Mouse (Mus musculus) embryonic facial prominence, embryonic 12.5 days (tissue): ENCODE results near the gene Ctnna2. TPM values are rescaled to one million over a fixed set of nuclear protein-coding genes. Genes with fewer than 3 reads are reported as not detected.
A peak's percentile ranks its signal among the peaks of the same experiment; 100 is the strongest.

Source experiments
- ATAC-seq: fragments of 200-750 bp; cut with Nextera tagmentation; 2 replicates; pipeline ENCODE4 v1.8.0; 2017; ENCODE audit not compliant: insufficient number of reproducible peaks, insufficient read depth, low FRiP score, low TSS enrichment
- H3K27ac ChIP-seq: fragments of 300-500 bp; sonication (generic); 2 replicates; pipeline ENCODE4 v1.5.1; 2016; ENCODE audit warnings: mild to moderate bottlenecking
- H3K27me3 ChIP-seq: fragments of 300-500 bp; sonication (generic); 2 replicates; pipeline ENCODE4 v1.6.1; 2016; ENCODE audit warnings: mild to moderate bottlenecking, moderate library complexity
- H3K36me3 ChIP-seq: fragments of 300-500 bp; sonication (generic); 2 replicates; pipeline ENCODE4 v1.6.1; 2016; ENCODE audit warnings: mild to moderate bottlenecking
- H3K4me1 ChIP-seq: fragments of 300-500 bp; sonication (generic); 2 replicates; pipeline ENCODE4 v1.6.1; 2016
- H3K4me2 ChIP-seq: fragments of 300-500 bp; sonication (generic); replicated peaks from 2 replicates; pipeline ENCODE4 v1.6.1; 2016; ENCODE audit warnings: mild to moderate bottlenecking, moderate library complexity
- H3K4me3 ChIP-seq: fragments of 300-500 bp; sonication (generic); 2 replicates; pipeline ENCODE4 v1.5.1; 2016; ENCODE audit warnings: mild to moderate bottlenecking
- H3K9ac ChIP-seq: fragments of 300-500 bp; sonication (generic); 2 replicates; pipeline ENCODE4 v1.6.1; 2016; ENCODE audit warnings: mild to moderate bottlenecking, moderate library complexity
- H3K9me3 ChIP-seq: fragments of 300-500 bp; sonication (generic); 2 replicates; pipeline ENCODE4 v1.6.1; 2016; ENCODE audit warnings: mild to moderate bottlenecking, moderate library complexity
- WGBS: fragments of 180-500 bp; shearing (Covaris S2); methylation state at CpG from one replicate; pipeline ENCODE4 v1.1.7; 2016; 5-methylcytosine and 5-hydroxymethylcytosine counted together
- polyA plus RNA-seq: library from polyadenylated mRNA; unstranded; fragments of >200 nt; fragmentation: Nextera tagmentation; extraction: Ambion mirVana; gene quantifications from 2 replicates; pipeline ENCODE4 v1.2.1, GENCODE M21; 2016

Ctnna2 gene
- polyA plus RNA-seq, 1 experiment from 2014 or later = 16.8 TPM

DNA sequence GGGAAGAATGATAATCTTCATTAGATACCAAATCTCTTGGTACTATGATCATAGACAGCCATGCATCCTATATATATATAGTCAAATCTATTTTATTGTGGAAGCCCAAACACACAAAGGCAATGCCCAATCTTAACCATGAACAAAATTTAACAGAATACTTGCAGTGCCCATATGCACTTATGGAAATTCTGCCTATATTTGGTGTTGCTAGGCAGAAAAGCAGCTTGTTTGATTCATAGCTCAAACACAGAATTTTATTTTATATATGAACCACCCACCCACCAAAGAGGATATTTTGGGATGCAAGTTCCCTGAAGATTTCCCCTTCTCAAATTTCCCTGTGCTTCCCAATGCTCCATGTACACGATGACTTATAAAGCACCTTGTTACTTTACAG, 655.2 kb downstream of the Ctnna2 start:
- no peaks in the 10 kb centered on the region for H3K36me3 ChIP-seq
- no peak overlapping the region for H3K4me2 ChIP-seq
- no peaks in the 10 kb centered on the region for H3K4me1 ChIP-seq
- WGBS = 79% methylated on average over 1 of the region's 1 CpGs
- no peaks in the 10 kb centered on the region for H3K9me3 ChIP-seq
- ATAC-seq = no peak
- no peak overlapping the region for H3K27ac ChIP-seq
- no peaks in the 10 kb centered on the region for H3K27me3 ChIP-seq
- H3K9ac ChIP-seq = no peak overlapping the region
- H3K4me3 ChIP-seq = no peak overlapping the region

DNA sequence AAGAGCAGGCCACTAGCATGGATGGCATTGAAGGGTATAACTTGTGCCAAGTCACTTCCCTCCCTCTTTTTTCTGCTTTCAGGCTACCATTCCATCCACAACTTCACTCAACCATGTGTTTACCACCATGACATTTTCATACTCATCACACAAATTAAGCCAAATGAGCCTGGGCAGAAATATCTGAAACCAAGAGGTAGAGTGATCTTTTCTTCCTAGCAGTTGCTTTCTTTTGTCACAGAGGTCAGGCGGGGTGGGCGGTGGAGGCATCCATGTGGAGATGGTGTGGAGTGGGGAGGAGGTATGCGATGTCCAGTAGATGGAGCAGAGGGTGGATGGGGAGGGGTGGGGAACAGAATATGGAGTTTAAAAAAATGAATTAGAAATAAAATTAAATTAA, 672.7 kb downstream of the Ctnna2 start:
- ATAC-seq = no peak
- Histone ChIP-seq H3K4me1 (no peaks in the 10 kb centered on the region), H3K9ac (no peak overlapping the region), H3K4me3 (no peak overlapping the region), H3K4me2 (no peak overlapping the region), H3K36me3 (no peaks in the 10 kb centered on the region), H3K27me3 (no peaks in the 10 kb centered on the region), H3K27ac (no peak overlapping the region), H3K9me3 (no peaks in the 10 kb centered on the region)
- 87% methylated on average over 3 of the region's 3 CpGs for WGBS

DNA sequence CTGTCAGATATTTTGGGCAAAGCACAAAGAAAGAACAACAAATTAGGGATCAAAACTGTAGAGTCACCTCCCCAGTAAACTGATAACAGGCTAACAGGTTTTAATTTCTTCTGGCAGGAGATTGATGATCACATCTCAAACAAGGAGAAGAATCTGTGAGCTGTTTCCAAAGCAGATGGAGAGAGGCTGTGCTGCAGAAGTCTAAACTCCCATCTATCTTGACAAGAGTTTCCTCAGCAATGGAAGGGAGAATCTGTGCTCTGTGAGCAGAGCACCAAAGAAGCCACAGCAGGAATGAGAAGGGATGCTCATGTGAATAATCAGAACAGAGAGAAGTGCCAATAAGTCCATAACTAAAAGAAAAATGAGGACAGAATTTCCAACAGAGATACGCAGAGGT, 678.2 kb downstream of the Ctnna2 start:
- Histone ChIP-seq H3K9ac (no peak overlapping the region), H3K27me3 (no peaks in the 10 kb centered on the region), H3K4me1 (no peaks in the 10 kb centered on the region), H3K9me3 (no peaks in the 10 kb centered on the region), H3K27ac (no peak overlapping the region), H3K36me3 (no peaks in the 10 kb centered on the region), H3K4me2 (no peak overlapping the region), H3K4me3 (no peak overlapping the region)
- WGBS = 93% methylated on average over 1 of the region's 1 CpGs
- no peak for ATAC-seq

DNA sequence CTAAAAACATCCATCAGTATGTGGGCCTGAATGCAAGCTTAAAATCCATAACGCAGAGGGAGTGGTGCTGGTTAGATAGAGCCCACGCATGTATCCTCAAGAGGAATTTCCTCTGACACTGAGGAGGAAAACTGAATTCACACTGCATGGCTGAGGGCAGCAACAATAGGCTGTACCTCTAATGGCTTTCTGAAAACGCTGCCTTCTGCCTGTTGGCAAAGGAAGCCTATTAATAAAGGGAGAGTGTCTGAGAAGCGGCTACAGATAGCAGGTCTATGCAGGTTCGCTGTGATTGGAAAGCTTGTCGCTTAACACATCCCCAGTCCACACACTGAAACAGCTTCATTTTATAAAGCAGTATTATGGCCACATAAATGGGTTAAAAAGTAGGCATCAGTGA, 688.1 kb downstream of the Ctnna2 start:
- H3K4me3 ChIP-seq = no peak overlapping the region
- H3K27me3 ChIP-seq = no peaks in the 10 kb centered on the region
- H3K9me3 ChIP-seq = no peaks in the 10 kb centered on the region
- no peak overlapping the region for H3K27ac ChIP-seq
- ATAC-seq = no peak
- H3K36me3 ChIP-seq = no peaks in the 10 kb centered on the region
- H3K9ac ChIP-seq = no peak overlapping the region
- no peak overlapping the region for H3K4me2 ChIP-seq
- WGBS = 81% methylated on average over 6 of the region's 6 CpGs
- no peaks in the 10 kb centered on the region for H3K4me1 ChIP-seq

DNA sequence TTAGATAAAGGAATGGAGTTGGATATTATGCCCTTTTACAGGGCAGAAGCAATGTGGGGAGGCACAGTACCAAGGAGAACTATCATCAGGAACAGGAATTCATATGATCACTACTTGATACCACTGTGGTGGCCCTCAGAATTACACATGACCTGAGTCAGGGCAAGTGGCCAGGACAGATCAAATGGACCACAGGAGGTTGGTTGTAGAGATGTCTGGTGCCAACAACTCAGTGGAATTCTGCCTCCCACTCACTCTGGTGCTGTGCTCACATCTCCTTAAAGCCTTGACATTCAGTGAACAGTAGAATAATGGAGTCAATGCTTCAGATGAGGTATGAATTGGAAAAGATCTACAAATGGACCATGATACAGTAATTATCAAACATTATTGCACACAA, 691.1 kb downstream of the Ctnna2 start:
- Histone ChIP-seq H3K27me3 (no peaks in the 10 kb centered on the region), H3K9ac (no peak overlapping the region), H3K36me3 (no peaks in the 10 kb centered on the region), H3K27ac (no peak overlapping the region), H3K4me1 (no peaks in the 10 kb centered on the region), H3K4me2 (no peak overlapping the region), H3K9me3 (no peaks in the 10 kb centered on the region), H3K4me3 (no peak overlapping the region)
- no peak for ATAC-seq

DNA sequence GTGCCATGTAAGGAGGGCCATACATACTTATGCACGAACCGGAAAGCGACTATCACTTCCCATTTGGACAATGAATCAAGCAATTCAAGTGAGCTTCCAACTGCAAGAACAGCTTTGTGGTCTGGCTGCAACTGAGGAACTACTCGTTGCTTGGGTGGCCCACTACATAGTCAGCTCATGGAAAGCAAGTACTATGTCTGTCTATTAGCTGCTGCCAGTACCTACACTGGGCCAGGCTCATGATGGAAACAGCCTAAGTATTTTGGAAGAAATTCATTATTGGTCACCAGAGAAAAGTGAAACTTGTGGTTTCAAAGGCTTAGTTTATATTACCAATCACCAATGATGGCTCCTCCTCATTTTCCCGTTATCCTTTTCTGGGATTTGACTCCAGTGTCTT, 693.2 kb downstream of the Ctnna2 start:
- Histone ChIP-seq H3K9ac (no peak overlapping the region), H3K27ac (no peak overlapping the region), H3K4me2 (no peak overlapping the region), H3K4me1 (no peaks in the 10 kb centered on the region), H3K4me3 (no peak overlapping the region), H3K9me3 (no peaks in the 10 kb centered on the region), H3K36me3 (no peaks in the 10 kb centered on the region), H3K27me3 (no peaks in the 10 kb centered on the region)
- ATAC-seq = no peak
- 86% methylated on average over 5 of the region's 5 CpGs for WGBS

DNA sequence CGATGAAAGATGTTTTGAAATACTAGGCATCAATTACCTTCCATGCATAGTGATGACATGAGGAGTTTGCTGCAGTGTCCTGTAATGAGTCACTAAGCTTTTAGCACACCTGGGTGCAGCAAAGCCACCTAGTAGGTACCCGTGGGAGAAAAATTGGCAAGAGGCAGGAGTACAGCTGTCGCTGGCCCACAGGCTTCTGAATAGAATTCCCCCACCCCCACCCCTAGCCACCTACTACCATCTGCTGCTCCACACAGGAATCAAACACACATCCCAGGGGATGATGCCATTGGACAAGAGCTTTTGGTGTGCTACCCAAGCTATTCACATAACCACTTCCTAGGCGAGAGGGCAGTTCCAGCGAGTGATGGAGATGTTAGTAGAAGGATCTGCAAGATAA, 700.7 kb downstream of the Ctnna2 start:
- H3K9me3 ChIP-seq = no peaks in the 10 kb centered on the region
- no peak overlapping the region for H3K4me3 ChIP-seq
- no peak overlapping the region for H3K4me2 ChIP-seq
- 91% methylated on average over 5 of the region's 5 CpGs for WGBS
- no peak for ATAC-seq
- H3K27me3 ChIP-seq = no peaks in the 10 kb centered on the region
- H3K9ac ChIP-seq = no peak overlapping the region
- no peaks in the 10 kb centered on the region for H3K36me3 ChIP-seq
- H3K4me1 ChIP-seq = no peaks in the 10 kb centered on the region
- no peak overlapping the region for H3K27ac ChIP-seq

DNA sequence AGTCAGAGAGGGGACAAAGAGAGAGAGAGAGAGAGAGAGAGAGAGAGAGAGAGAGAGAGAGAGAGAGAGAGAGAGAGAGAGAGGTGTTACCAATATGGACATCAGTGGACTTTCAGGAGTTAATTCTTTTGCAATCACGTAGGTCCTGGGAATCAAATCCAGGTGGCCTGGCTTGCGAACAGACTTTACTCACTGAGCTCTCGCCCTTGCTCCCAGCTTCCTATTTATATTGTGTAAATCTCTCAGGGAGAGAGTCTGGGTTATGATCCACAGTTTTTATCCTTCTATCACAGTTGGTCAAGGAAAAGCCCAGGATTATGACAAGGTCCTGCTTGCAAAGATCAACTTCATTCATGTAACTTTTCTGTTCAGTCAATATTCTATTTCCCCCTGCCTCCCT, 714.3 kb downstream of the Ctnna2 start:
- no peak overlapping the region for H3K9ac ChIP-seq
- no peaks in the 10 kb centered on the region for H3K9me3 ChIP-seq
- no peak for ATAC-seq
- no peak overlapping the region for H3K4me2 ChIP-seq
- 23% methylated on average over 3 of the region's 3 CpGs for WGBS
- no peak overlapping the region for H3K27ac ChIP-seq
- no peaks in the 10 kb centered on the region for H3K4me1 ChIP-seq
- H3K36me3 ChIP-seq = no peaks in the 10 kb centered on the region
- H3K27me3 ChIP-seq = no peaks in the 10 kb centered on the region
- no peak overlapping the region for H3K4me3 ChIP-seq

DNA sequence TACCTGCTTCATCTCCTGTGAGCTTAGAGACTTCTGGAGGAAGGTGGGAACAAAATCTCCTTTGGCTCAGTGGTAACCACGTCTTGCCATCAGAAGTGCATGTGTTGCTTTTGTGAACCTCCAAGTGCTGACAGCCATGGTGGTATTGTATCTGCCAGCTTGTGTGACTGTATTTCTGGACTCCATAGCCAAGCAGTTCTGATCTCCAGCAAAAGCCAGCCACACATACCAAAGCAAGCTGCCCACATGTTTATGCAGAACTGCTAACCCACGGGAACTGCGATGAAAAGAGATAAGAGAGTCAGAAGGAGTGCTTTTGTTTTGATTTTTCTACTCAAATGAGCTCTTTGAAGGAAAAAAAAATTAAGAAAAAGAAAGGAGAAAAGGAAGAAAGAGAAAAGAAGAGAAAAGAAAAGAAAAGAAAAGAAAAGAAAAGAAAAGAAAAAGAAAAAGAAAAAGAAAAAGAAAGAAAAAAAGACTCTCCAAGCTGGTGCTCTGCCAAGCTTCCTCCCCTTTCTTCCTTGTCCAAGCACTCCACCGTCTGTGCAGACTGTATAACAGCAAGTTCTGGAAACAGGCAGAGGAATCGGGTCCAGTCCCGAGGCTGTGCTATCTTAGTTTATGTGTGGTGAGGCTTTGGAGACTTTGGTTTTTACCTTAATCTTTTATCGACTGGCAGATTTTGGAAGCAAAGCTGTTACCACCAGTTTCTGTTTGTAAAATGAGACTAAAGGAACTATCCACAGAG, 722.0 kb downstream of the Ctnna2 start:
- H3K9ac ChIP-seq = no peak overlapping the region
- H3K27ac ChIP-seq = no peak overlapping the region
- no peaks in the 10 kb centered on the region for H3K27me3 ChIP-seq
- no peak for ATAC-seq
- H3K9me3 ChIP-seq = no peaks in the 10 kb centered on the region
- H3K4me2 ChIP-seq = no peak overlapping the region
- WGBS = 49% methylated on average over 7 of the region's 7 CpGs
- H3K4me3 ChIP-seq = no peak overlapping the region
- no peaks in the 10 kb centered on the region for H3K4me1 ChIP-seq
- no peaks in the 10 kb centered on the region for H3K36me3 ChIP-seq

DNA sequence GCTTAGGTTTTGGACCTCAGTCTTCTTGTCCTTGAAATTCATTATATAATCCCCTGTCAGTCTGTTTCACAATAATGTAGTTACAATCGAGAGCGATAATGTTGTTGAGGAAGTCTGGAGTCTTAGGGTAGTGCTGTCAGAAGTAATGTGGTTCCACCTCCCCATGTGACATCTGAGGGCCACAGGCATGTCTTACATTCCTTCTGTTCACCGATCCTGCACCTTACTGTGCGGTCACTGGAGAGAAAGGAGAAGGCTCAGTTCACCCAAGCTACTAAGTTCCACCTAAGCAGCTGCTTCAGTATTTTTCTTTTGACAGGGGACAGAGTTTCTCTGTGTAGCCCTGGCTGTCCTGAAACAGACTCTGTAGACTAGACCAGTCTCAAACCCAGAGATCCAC, 723.2 kb downstream of the Ctnna2 start:
- 91% methylated on average over 4 of the region's 4 CpGs for WGBS
- Histone ChIP-seq H3K36me3 (no peaks in the 10 kb centered on the region), H3K27me3 (no peaks in the 10 kb centered on the region), H3K4me3 (no peak overlapping the region), H3K9ac (no peak overlapping the region), H3K4me2 (no peak overlapping the region), H3K27ac (no peak overlapping the region), H3K4me1 (no peaks in the 10 kb centered on the region), H3K9me3 (no peaks in the 10 kb centered on the region)
- no peak for ATAC-seq

DNA sequence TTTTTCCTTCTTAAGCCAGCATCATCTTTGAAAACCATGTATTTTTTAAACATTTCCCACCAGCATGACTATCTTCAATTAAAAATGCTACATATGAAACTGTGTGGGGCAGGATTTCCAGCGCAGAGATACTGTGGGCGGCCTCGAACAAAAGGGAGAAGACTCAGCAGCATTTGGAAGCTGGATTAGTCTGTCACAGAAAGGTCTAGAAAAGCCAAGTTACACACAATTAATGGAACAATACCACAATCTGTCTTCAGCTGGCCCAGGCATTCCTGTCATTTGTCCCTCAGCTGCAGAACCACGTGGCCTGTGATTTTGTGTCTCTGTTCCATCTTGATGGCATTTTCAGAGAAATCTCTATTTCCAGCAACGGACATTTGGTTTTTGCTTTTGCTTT, 726.0 kb downstream of the Ctnna2 start:
- no peaks in the 10 kb centered on the region for H3K4me1 ChIP-seq
- H3K4me2 ChIP-seq = no peak overlapping the region
- no peaks in the 10 kb centered on the region for H3K27me3 ChIP-seq
- H3K9me3 ChIP-seq = no peaks in the 10 kb centered on the region
- no peak overlapping the region for H3K9ac ChIP-seq
- no peak overlapping the region for H3K27ac ChIP-seq
- H3K36me3 ChIP-seq = no peaks in the 10 kb centered on the region
- no peak overlapping the region for H3K4me3 ChIP-seq
- no peak for ATAC-seq
- WGBS = 80% methylated on average over 5 of the region's 5 CpGs

DNA sequence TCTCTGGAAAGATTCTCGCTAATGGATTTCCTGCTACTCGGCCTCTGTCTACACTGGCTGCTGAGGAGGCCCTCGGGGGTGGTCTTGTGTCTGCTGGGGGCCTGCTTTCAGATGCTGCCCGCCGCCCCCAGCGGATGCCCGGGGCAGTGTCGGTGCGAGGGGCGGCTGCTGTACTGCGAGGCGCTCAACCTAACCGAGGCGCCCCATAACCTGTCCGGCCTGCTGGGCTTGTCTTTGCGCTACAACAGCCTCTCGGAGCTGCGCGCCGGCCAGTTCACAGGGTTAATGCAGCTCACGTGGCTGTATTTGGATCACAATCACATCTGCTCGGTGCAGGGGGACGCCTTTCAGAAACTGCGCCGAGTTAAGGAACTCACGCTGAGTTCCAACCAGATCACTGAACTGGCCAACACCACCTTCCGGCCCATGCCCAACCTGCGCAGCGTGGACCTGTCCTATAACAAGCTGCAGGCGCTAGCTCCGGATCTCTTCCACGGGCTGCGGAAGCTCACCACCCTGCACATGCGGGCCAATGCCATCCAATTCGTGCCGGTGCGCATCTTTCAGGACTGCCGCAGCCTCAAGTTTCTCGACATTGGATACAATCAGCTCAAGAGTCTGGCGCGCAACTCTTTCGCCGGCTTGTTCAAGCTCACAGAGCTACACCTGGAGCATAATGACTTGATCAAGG, 735.8 kb downstream of the Ctnna2 start:
- peaks cover 43% of the 10 kb centered on the region for H3K27me3 ChIP-seq
- WGBS = under 1% methylated on average over 43 of the region's 43 CpGs
- ATAC-seq = peak; percentile 62

More for the DNA sequence above, 735.8 kb downstream of the Ctnna2 start:
- Histone ChIP-seq H3K36me3 (no peaks in the 10 kb centered on the region), H3K9ac (peak overlapping the region; percentile 43), H3K27ac (no peak overlapping the region), H3K4me3 (peak overlapping the region; percentile 50), H3K4me2 (peak overlapping the region; percentile 98), H3K4me1 (peaks cover 8% of the 10 kb centered on the region), H3K9me3 (no peaks in the 10 kb centered on the region)
